ENCODE assay signal across 22 mouse cellular contexts in the genomic region with DNA sequence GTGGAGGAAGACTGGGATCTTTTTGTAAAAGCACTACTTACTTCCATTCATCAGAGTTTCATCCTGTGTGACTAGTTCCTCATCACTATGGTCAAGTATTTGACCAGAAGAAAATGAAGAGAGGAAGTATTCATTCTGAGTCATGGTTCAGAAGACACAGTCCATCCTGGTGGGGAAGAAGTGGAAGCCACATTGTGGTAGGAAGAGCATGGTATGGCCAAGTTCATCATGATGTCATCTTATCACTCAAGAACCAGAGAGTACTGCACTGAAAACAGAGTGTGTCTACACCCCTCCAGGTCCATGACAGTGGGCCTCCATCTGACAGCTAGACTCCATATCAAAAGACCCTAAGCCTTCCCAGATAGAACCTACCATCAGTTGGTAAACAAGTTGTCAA. TPM values are rescaled to one million over a fixed set of nuclear protein-coding genes. Genes with fewer than 3 reads are reported as not detected.
DNase-seq lines count a peak whose midpoint lies in the region; ATAC-seq lines count a peak whose summit lies in the region.
"Had no signal": no experiment of that assay in that cellular context is flagged by ENCODE, and none has a peak within 500 bp of the region (broad histone marks: within the 10 kb centered on the region; RNA-seq: fewer than 3 reads in every experiment).

No protein-coding gene starts in this region.

- peaks cover 9% of the 10 kb centered on the region for H3K36me3 ChIP-seq in megakaryocyte, embryonic 14.5 days (replicated peaks; ENCODE audit: low read length)
- H3K36me3 ChIP-seq: embryonic facial prominence, embryonic 10.5 days; heart, embryonic 10.5 days; hindbrain, embryonic 13.5 days had no signal

- H3K4me3 ChIP-seq in megakaryocyte, embryonic 14.5 days (replicated peaks): peak overlapping the region; percentile 42
- H3K4me3 ChIP-seq: embryonic facial prominence, embryonic 10.5 days; forebrain, embryonic 13.5 days; gastrocnemius, adult 2 months; heart, embryonic 10.5 days; hindbrain, embryonic 13.5 days had no signal

- DNase-seq in 416B (ENCODE audit: low read depth): peak; percentile 95
- no peak for DNase-seq in left cerebral cortex, postnatal 25 days (ENCODE audit: low spot score in 2 of 2)
- no peak for DNase-seq in left cerebral cortex, adult 9 months (ENCODE audit: low spot score in 2 of 2)
- no peak for DNase-seq in gastrocnemius, postnatal 25 days
- DNase-seq: adrenal gland, postnatal 25 days; cerebellum, adult 18-20 months; cerebellum, adult 9-11 months; cerebellum, postnatal 36 days; forebrain, postnatal 0 days; gastrocnemius, adult 2 months; gastrocnemius, postnatal 36 days; heart, adult 18-20 months; heart, postnatal 10 days; heart, postnatal 4 days had no signal

- H3K4me1 ChIP-seq in megakaryocyte, embryonic 14.5 days: peaks cover 26% of the 10 kb centered on the region
- H3K4me1 ChIP-seq: embryonic facial prominence, embryonic 10.5 days; forebrain, embryonic 13.5 days; heart, embryonic 10.5 days; hindbrain, embryonic 13.5 days had no signal

- intact Hi-C loops in left cerebral cortex, postnatal 25 days (cut with DNase I): no loop called here

- H3K27me3 ChIP-seq in megakaryocyte, embryonic 14.5 days (replicated peaks): no peaks in the 10 kb centered on the region
- H3K27me3 ChIP-seq: forebrain, embryonic 13.5 days; hindbrain, embryonic 13.5 days; Patski had no signal

- peaks cover 9% of the 10 kb centered on the region for H3K9me3 ChIP-seq in megakaryocyte, embryonic 14.5 days
- H3K9me3 ChIP-seq: embryonic facial prominence, embryonic 10.5 days; heart, embryonic 10.5 days; hindbrain, embryonic 13.5 days had no signal

- ATAC-seq in common myeloid progenitor, adult 5-6 weeks (replicated peaks; ENCODE audit: low read depth, poor library complexity, severe bottlenecking): peak; percentile 93
- ATAC-seq: activated CD4-positive, CD25-positive, alpha-beta regulatory T cell, adult 4 months; forebrain, embryonic 13.5 days; forebrain, postnatal 0 days; Patski had no signal

RNA-seq across cellular contexts. Expression of gene Gpd2, which starts 46.6 kb away (rescaled TPM):
- total RNA-seq in common myeloid progenitor, adult 5-6 weeks (2017): 24.2 and 29.2 TPM in 2 replicates
- 0.77 and 3.5 TPM in 2 replicates for polyA plus RNA-seq in megakaryocyte, embryonic 14.5 days (2012; ENCODE audit: insufficient read depth, low replicate concordance)
- total RNA-seq in left cerebral cortex, postnatal 25 days (2021): 10 to 100 TPM; 96.8 to 99.0 TPM
- 100 to 1,000 TPM; 193 to 197 TPM for total RNA-seq in gastrocnemius, postnatal 25 days (2021)
